13 mouse cellular contexts compared by ENCODE assay signal in the genomic region with DNA sequence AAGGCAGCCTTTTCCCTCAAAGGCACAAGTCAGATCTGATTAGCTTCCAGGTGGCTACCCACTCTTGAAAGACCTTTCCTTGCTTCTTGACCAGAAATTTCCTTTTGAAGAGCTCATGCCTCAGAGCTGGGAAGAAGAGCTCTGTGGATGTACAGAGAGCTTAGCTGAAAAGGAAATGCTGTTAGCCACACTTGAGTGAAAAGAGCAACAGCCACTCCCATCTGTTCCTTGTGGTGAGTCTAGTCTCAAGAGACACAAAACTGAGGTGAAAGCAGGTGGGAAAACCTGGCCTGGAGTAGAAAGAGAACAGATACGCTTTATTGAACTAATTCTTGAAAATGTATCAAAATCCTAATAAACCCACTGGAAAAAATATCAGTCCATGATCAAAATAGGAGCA. TPM values are rescaled to one million over a fixed set of nuclear protein-coding genes. Genes with fewer than 3 reads are reported as not detected.
DNase-seq lines count a peak whose midpoint lies in the region; ATAC-seq lines count a peak whose summit lies in the region.
"Had no signal": no experiment of that assay in that cellular context is flagged by ENCODE, and none has a peak within 500 bp of the region (broad histone marks: within the 10 kb centered on the region; RNA-seq: fewer than 3 reads in every experiment).

No protein-coding gene starts in this region.

- no peak for ATAC-seq in CD4-positive, CD25-positive, alpha-beta regulatory T cell, adult 4 months
- peak; percentile 39 to 71; a peak in 3 of 4 replicates for ATAC-seq in hematopoietic stem cell, adult 5-6 weeks (replicated peaks in 1 of 2; ENCODE audit: insufficient read depth in 1 of 2, low FRiP score in 2 of 2, low TSS enrichment in 1 of 2, low read depth in 1 of 2, poor library complexity in 2 of 2, severe bottlenecking in 2 of 2)
- ATAC-seq: intestine, postnatal 0 days; Patski had no signal

- peak; percentile 6 for DNase-seq in CD4-positive, CD25-positive, alpha-beta regulatory T cell, adult 2 months (ENCODE audit: low read depth, low spot score)
- DNase-seq in A20 (ENCODE audit: low read depth, low spot score): peak; percentile 54
- DNase-seq in spleen, postnatal 10 days (ENCODE audit: low spot score in 2 of 2): peak; percentile 8 to 59
- no peak for DNase-seq in right cerebral cortex, adult 2 months (ENCODE audit: low spot score in 2 of 2)
- no peak for DNase-seq in cerebellum, adult 18-20 months
- DNase-seq in right cerebral cortex, adult 18-20 months: no peak
- DNase-seq: adrenal gland, postnatal 25 days; cerebellum, adult 8-10 months; heart, postnatal 36 days had no signal

RNA-seq across cellular contexts. Expression of gene Fam204a, which starts 43.6 kb away (rescaled TPM):
- polyA plus RNA-seq in CD4-positive, CD25-positive, alpha-beta regulatory T cell, adult 4 months (2017; shearing (Covaris generic)): 10 to 100 TPM; 54.3 to 55.6 TPM
- 68.5 and 105 TPM in 2 replicates for total RNA-seq in hematopoietic stem cell, adult 5-6 weeks (2017)

Comparison
In these comparisons a context has a peak if more than half of its experiments do, and no peak if none do; other contexts are left out.
1. DNase-seq: peak in CD4-positive, CD25-positive, alpha-beta regulatory T cell, adult 2 months (single experiment), A20 (single experiment) and spleen, postnatal 10 days (2 of 2); none in right cerebral cortex, adult 2 months (0 of 2), cerebellum, adult 18-20 months (0 of 2) and right cerebral cortex, adult 18-20 months (single experiment).